Mouse (Mus musculus) embryonic facial prominence, embryonic 13.5 days (tissue): ENCODE data around the gene Cavin4. TPM values are rescaled to one million over a fixed set of nuclear protein-coding genes. Genes with fewer than 3 reads are reported as not detected.

Experiments
- ATAC-seq: fragments of 200-750 bp; cut with Nextera tagmentation; 2 replicates; pipeline ENCODE4 v1.8.0; 2017; ENCODE audit warnings: low read depth; ENCODE audit not compliant: insufficient number of reproducible peaks, insufficient read depth, low FRiP score, low TSS enrichment
- H3K27ac ChIP-seq: fragments of 300-500 bp; sonication (generic); 2 replicates; pipeline ENCODE4 v1.5.1; 2015; ENCODE audit warnings: moderate library complexity, mild to moderate bottlenecking, inconsistent platforms
- H3K27me3 ChIP-seq: fragments of 300-500 bp; sonication (generic); 2 replicates; pipeline ENCODE4 v1.6.1; 2015; ENCODE audit warnings: mild to moderate bottlenecking, inconsistent platforms
- H3K36me3 ChIP-seq: fragments of 300-500 bp; sonication (generic); 2 replicates; pipeline ENCODE4 v1.6.1; 2015; ENCODE audit warnings: mild to moderate bottlenecking, inconsistent platforms
- H3K4me1 ChIP-seq: fragments of 300-500 bp; sonication (generic); 2 replicates; pipeline ENCODE4 v1.6.1; 2015; ENCODE audit warnings: inconsistent platforms
- H3K4me2 ChIP-seq: fragments of 300-500 bp; sonication (generic); 2 replicates; pipeline ENCODE4 v1.6.1; 2015; ENCODE audit warnings: moderate library complexity, mild to moderate bottlenecking, inconsistent platforms
- H3K4me3 ChIP-seq: fragments of 300-500 bp; sonication (generic); 2 replicates; pipeline ENCODE4 v1.5.1; 2015; ENCODE audit warnings: mild to moderate bottlenecking, inconsistent platforms
- H3K9ac ChIP-seq: fragments of 300-500 bp; sonication (generic); 2 replicates; pipeline ENCODE4 v1.6.1; 2015; ENCODE audit warnings: mild to moderate bottlenecking, inconsistent platforms
- H3K9me3 ChIP-seq: fragments of 300-500 bp; sonication (generic); 2 replicates; pipeline ENCODE4 v1.6.1; 2016; ENCODE audit warnings: inconsistent platforms
- WGBS: fragments of 180-500 bp; shearing (Covaris S2); methylation state at CpG from one replicate; pipeline ENCODE4 v1.1.7; 2015; ENCODE audit warnings: mixed read lengths; 5-methylcytosine and 5-hydroxymethylcytosine counted together
- polyA plus RNA-seq: library from polyadenylated mRNA; unstranded; fragments of >200 nt; fragmentation: Nextera tagmentation; extraction: Ambion mirVana; gene quantifications from 2 replicates; pipeline ENCODE4 v1.2.1, GENCODE M21; 2015

Cavin4 gene
- polyA plus RNA-seq = 1.0 and 1.2 TPM in 2 replicates

DNA sequence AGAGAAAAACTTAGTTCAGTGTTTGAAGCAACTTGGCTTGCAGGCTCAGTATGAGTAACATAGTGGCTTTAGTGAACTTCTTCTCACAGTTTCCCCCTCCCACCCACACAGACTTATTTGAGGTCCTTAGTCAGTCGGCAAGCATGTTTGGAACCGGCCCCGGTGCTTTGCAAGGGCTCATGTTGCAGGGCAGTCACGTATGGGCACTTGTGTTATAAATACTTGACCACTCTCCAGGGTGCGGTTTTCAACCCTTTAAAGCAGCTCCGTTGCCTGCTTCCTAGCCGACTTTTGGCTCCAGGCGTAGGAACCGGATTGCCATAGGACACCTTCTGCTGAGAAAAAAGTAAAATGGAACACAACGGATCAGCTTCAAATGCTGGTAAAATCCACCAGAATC lies at the start of gene Cavin4:
TSS of gene Cavin4 (plus strand) at position 244 of the 400 bp plus-strand sequence.
- H3K27me3 ChIP-seq = no peaks in the 10 kb centered on the region
- H3K4me1 ChIP-seq = no peaks in the 10 kb centered on the region
- H3K27ac ChIP-seq = no peak within 1 kb of the TSS
- H3K4me3 ChIP-seq = no peak within 1 kb of the TSS
- H3K4me2 ChIP-seq = no peak within 1 kb of the TSS
- WGBS = 88% methylated on average over 10 of the region's 10 CpGs
- no peak for ATAC-seq
- H3K9ac ChIP-seq = no peak within 1 kb of the TSS
- no peaks in the 10 kb centered on the region for H3K9me3 ChIP-seq
- peaks cover 63% of the 10 kb centered on the region for H3K36me3 ChIP-seq

GRCm38 (mm10) chr4:48615483-48615882 lies 47.8 kb upstream of the Cavin4 start:
- Histone ChIP-seq H3K27ac (no peak overlapping the region), H3K36me3 (peaks cover 61% of the 10 kb centered on the region), H3K4me3 (no peak overlapping the region), H3K9ac (no peak overlapping the region), H3K4me1 (no peaks in the 10 kb centered on the region), H3K27me3 (no peaks in the 10 kb centered on the region), H3K9me3 (no peaks in the 10 kb centered on the region), H3K4me2 (no peak overlapping the region)
- 92% methylated on average over 4 of the region's 4 CpGs for WGBS
- no peak for ATAC-seq

- no peak for ATAC-seq
- Histone ChIP-seq H3K9ac (no peak overlapping the region), H3K4me3 (no peak overlapping the region), H3K27me3 (no peaks in the 10 kb centered on the region), H3K27ac (0 out of 2 replicates have a peak overlapping the region, but pooled peaks have one; percentile 16), H3K4me2 (no peak overlapping the region), H3K4me1 (no peaks in the 10 kb centered on the region), H3K36me3 (peaks cover 58% of the 10 kb centered on the region), H3K9me3 (no peaks in the 10 kb centered on the region)
- 96% methylated on average over 15 of the region's 15 CpGs for WGBS
These were observed 46.1 kb upstream of the Cavin4 start for GRCm38 (mm10) chr4:48617201-48617600.

DNA sequence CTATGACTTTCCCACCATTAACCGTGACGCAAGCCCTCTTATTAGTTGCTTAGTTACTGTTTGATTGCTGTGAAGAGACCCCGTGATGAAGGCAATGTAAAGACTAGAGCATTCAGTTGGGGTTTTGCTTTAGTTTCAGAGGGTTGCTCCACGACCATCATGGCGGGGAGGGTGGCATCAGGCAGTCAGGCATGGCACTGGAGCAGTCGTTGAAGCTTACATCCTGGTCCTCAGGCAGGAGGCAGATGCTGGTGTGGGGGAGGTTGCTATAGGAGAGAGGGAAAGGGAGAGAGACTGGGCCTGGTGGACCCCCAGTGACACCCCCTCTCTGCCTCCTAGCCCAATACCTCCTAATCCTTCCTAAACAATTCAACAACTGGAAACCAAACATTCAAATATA lies 43.2 kb upstream of the Cavin4 start:
- Histone ChIP-seq H3K9me3 (no peaks in the 10 kb centered on the region), H3K36me3 (peaks cover 64% of the 10 kb centered on the region), H3K4me3 (no peak overlapping the region), H3K4me2 (no peak overlapping the region), H3K4me1 (no peaks in the 10 kb centered on the region), H3K27ac (no peak overlapping the region), H3K9ac (no peak overlapping the region), H3K27me3 (no peaks in the 10 kb centered on the region)
- no peak for ATAC-seq
- 87% methylated on average over 6 of the region's 6 CpGs for WGBS

DNA sequence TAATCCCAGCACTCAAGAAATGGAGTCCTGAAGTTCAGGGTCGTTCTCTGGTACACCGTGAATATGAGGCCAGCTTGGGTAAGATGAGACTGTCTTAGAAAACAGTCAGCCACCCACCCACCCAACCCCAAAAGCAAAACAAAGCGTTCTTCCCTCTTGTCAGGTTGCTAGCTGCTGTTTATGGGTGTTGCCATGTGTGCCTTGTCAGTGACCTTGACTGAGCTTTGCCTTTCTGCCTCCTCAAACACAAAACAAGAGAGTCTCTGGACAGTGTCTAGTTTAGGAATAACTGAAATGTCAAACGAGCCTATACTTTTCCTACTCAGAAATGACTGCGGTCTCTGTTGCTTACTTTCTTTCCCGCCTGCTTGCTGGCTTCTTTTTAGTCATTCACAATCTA lies 41.1 kb upstream of the Cavin4 start:
- no peak overlapping the region for H3K4me3 ChIP-seq
- H3K27ac ChIP-seq = no peak overlapping the region
- ATAC-seq = no peak
- peaks cover 60% of the 10 kb centered on the region for H3K36me3 ChIP-seq
- no peaks in the 10 kb centered on the region for H3K9me3 ChIP-seq
- no peak overlapping the region for H3K9ac ChIP-seq
- 89% methylated on average over 6 of the region's 6 CpGs for WGBS
- H3K4me1 ChIP-seq = no peaks in the 10 kb centered on the region
- H3K4me2 ChIP-seq = no peak overlapping the region
- no peaks in the 10 kb centered on the region for H3K27me3 ChIP-seq

DNA sequence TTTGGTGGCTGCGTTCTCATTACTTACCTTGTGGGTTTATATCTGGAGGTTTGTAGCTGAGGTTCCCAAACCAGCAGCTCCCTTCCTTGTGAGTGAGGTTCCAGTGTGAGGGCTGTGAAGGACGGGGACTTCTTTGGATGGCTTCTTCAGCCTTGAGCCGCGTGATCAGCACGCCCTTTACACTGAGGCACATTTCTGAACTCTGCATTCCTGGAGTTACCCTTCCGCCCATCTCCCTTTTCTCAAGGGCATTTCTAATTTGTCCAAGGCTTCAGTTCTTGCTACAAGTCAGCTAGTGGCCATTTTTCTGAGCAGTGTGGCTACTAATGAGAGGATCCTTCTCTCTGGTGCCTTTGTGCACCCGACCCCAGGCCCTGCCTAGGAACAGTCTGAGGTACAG lies 40.4 kb upstream of the Cavin4 start:
- Histone ChIP-seq H3K27me3 (no peaks in the 10 kb centered on the region), H3K4me1 (no peaks in the 10 kb centered on the region), H3K4me3 (no peak overlapping the region), H3K9ac (no peak overlapping the region), H3K4me2 (no peak overlapping the region), H3K9me3 (no peaks in the 10 kb centered on the region), H3K27ac (no peak overlapping the region), H3K36me3 (peaks cover 62% of the 10 kb centered on the region)
- 89% methylated on average over 7 of the region's 7 CpGs for WGBS
- ATAC-seq = no peak

GRCm38 (mm10) chr4:48624961-48625360 lies 38.4 kb upstream of the Cavin4 start:
- Histone ChIP-seq H3K9ac (no peak overlapping the region), H3K9me3 (no peaks in the 10 kb centered on the region), H3K27ac (no peak overlapping the region), H3K4me2 (no peak overlapping the region), H3K4me3 (no peak overlapping the region), H3K36me3 (peaks cover 70% of the 10 kb centered on the region), H3K4me1 (no peaks in the 10 kb centered on the region), H3K27me3 (no peaks in the 10 kb centered on the region)
- 80% methylated on average over 6 of the region's 6 CpGs for WGBS
- ATAC-seq = no peak

DNA sequence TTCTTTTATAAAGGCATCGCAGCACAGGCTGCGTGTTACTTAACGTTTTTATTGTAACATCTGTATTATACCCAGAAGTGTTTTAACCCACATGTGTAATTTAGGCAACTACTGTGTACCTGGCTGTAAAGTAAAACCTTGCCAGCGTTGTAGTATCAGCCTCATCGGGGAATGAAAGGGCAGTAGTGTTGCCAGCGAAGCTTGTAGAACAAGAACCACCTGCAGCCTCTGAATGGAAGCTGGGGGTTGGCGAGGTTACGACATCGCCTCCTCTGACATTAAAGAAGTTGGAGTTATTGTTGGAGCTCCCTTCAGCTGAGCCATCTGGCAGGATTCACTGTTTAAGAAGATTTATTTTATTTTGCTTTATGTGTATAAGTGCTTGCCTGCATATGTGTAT lies 37.5 kb upstream of the Cavin4 start:
- Histone ChIP-seq H3K4me2 (no peak overlapping the region), H3K4me1 (no peaks in the 10 kb centered on the region), H3K36me3 (peaks cover 74% of the 10 kb centered on the region), H3K9me3 (no peaks in the 10 kb centered on the region), H3K9ac (no peak overlapping the region), H3K4me3 (no peak overlapping the region), H3K27ac (no peak overlapping the region), H3K27me3 (no peaks in the 10 kb centered on the region)
- 77% methylated on average over 9 of the region's 9 CpGs for WGBS
- ATAC-seq = no peak

DNA sequence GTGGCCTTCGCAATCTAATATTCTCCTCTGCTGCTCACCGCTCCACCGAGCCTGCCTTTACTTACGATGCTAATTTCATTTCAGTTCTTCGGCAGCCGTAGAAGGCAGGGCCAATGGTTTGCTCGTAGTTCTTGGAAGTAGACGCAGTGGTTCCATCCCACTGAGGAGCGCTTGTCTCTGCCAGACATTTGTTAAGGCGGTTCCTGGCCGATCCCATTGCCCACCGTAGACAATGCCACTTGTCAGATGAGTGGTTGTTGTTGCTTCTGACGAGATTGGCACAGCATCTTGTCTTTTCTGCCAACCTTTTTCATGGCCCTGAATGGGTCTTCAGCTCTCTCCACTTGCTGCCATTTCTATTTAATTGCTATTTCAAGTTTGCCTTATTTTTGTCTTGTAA lies 33.9 kb upstream of the Cavin4 start:
- WGBS = 86% methylated on average over 13 of the region's 13 CpGs
- Histone ChIP-seq H3K9ac (no peak overlapping the region), H3K4me1 (no peaks in the 10 kb centered on the region), H3K4me3 (no peak overlapping the region), H3K9me3 (no peaks in the 10 kb centered on the region), H3K27ac (no peak overlapping the region), H3K27me3 (no peaks in the 10 kb centered on the region), H3K36me3 (peaks cover 57% of the 10 kb centered on the region), H3K4me2 (no peak overlapping the region)
- ATAC-seq = no peak

GRCm38 (mm10) chr4:48633529-48633928 lies 29.8 kb upstream of the Cavin4 start:
- Histone ChIP-seq H3K9ac (no peak overlapping the region), H3K36me3 (peaks cover 56% of the 10 kb centered on the region), H3K27me3 (no peaks in the 10 kb centered on the region), H3K4me3 (no peak overlapping the region), H3K27ac (no peak overlapping the region), H3K9me3 (no peaks in the 10 kb centered on the region), H3K4me2 (no peak overlapping the region), H3K4me1 (peaks cover 4% of the 10 kb centered on the region; the same call in 1 of the 2 replicates)
- WGBS = 54% methylated on average over 6 of the region's 6 CpGs
- no peak for ATAC-seq

DNA sequence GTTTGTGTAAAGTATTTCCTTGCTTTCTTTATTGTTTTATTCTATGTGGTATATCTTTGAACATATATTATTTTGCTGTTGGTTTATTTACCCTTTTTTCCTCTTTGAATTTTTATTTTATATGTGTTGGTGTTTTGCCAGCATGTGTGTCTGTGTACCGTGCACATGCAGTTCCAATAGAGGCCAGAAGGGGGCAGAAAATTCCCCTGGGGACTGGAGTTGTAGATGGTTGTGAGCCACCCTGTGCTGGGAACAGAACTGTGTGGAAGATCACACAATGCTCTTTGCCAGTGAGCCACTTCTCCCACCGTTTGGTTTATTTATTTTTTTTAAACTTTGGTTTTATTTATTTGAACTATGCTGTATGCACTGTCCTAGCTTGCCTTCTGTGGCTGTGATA lies 29.3 kb upstream of the Cavin4 start:
- no peak overlapping the region for H3K4me2 ChIP-seq
- peaks cover 4% of the 10 kb centered on the region; the same call in 1 of the 2 replicates for H3K4me1 ChIP-seq
- no peak overlapping the region for H3K9ac ChIP-seq
- peaks cover 56% of the 10 kb centered on the region for H3K36me3 ChIP-seq
- no peaks in the 10 kb centered on the region for H3K27me3 ChIP-seq
- no peak overlapping the region for H3K4me3 ChIP-seq
- no peak for ATAC-seq
- no peaks in the 10 kb centered on the region for H3K9me3 ChIP-seq
- no peak overlapping the region for H3K27ac ChIP-seq
- 67% methylated on average over 2 of the region's 2 CpGs for WGBS

- H3K36me3 ChIP-seq = peaks cover 65% of the 10 kb centered on the region
- WGBS = 91% methylated on average over 13 of the region's 13 CpGs
- H3K4me1 ChIP-seq = peaks cover 4% of the 10 kb centered on the region; the same call in 1 of the 2 replicates
- ATAC-seq = no peak
- no peak overlapping the region for H3K4me2 ChIP-seq
- no peaks in the 10 kb centered on the region for H3K27me3 ChIP-seq
- H3K27ac ChIP-seq = no peak overlapping the region
- H3K9me3 ChIP-seq = no peaks in the 10 kb centered on the region
- H3K4me3 ChIP-seq = no peak overlapping the region
- no peak overlapping the region for H3K9ac ChIP-seq
These were observed 26.5 kb upstream of the Cavin4 start for GRCm38 (mm10) chr4:48636831-48637230.

DNA sequence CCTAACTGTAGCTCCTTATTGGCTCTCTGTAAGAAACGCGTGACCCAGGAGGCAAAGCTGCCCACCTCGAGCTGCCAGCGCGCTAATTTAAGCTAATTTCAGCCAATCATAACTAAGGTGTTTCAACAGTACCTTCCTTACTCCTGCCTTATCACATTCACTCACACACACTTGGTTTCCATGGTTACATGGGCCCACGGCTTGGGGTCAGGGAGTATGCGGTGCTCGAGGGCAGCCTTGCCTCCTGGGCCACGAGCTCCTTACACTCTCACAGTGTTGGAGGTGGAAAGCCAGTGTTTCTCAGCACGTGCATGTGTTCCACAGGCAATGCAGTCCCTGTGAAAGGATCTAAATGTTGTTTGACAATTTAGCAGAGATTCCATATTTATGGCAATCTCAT lies 25.2 kb upstream of the Cavin4 start:
- Histone ChIP-seq H3K4me2 (no peak overlapping the region), H3K9ac (no peak overlapping the region), H3K4me3 (no peak overlapping the region), H3K36me3 (peaks cover 75% of the 10 kb centered on the region), H3K27me3 (no peaks in the 10 kb centered on the region), H3K9me3 (no peaks in the 10 kb centered on the region), H3K4me1 (peaks cover 4% of the 10 kb centered on the region; the same call in 1 of the 2 replicates), H3K27ac (no peak overlapping the region)
- no peak for ATAC-seq
- WGBS = 82% methylated on average over 10 of the region's 10 CpGs
